Mouse (Mus musculus) erythroblast, embryonic 14.5 days (primary cell): Measurements from ENCODE around the gene Tcte2.

ENCODE experiments used
- GATA1 ChIP-seq: IDR thresholded peaks from 2 replicates; pipeline ENCODE4 v1.6.1; 2012; ENCODE audit warnings: low read length, inconsistent platforms, mixed read lengths
- TAL1 ChIP-seq: IDR thresholded peaks from 3 replicates; pipeline ENCODE4 v1.6.1; 2012; ENCODE audit warnings: low read length, inconsistent platforms, mixed read lengths

DNA sequence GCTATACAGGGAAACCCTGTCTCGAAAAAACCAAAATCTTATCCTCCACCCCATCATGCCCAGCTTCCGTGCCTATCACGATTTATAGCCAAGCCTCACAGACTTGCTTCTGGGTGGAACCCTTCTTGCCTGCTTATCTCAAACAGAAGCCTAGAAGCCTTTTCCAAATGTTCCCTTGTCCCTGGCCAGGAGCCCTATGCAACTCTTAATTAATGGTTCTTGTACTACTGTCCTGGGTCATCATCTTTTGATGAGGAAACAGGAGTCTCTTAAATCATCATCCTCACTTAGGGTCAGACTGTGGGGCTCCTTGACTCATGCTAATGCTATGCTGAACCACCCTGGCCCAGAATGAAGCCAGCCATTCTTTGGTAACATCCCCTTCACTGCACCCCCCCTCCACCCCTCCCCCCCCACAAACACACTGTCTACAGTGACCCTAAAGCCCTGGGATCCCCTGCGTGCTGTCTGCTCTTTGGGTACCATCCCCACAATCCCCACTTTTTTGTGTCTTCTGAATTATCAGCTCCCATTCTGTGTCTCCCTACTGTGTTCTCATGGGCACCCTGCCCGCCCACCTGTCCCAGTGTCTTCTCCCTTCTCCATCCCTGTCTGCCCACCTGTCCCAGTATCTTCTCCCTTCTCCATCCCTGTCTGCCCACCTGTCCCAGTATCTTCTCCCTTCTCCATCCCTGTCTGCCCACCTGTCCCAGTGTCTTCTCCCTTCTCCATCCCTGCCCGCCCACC lies 30.5 kb downstream of the Tcte2 start:
- no peak for TF ChIP-seq GATA1
- TF ChIP-seq TAL1, result no peak
